Mouse (Mus musculus) frontal cortex, postnatal 25 days (tissue): ENCODE measurements around the gene Kmo.

Experiments
- DNase-seq, 2 experiments: peaks; one replicate each; pipeline ENCODE4 v3.0.0; 2022; ENCODE audit warnings: low spot score in 2 of 2

Kmo gene

DNA sequence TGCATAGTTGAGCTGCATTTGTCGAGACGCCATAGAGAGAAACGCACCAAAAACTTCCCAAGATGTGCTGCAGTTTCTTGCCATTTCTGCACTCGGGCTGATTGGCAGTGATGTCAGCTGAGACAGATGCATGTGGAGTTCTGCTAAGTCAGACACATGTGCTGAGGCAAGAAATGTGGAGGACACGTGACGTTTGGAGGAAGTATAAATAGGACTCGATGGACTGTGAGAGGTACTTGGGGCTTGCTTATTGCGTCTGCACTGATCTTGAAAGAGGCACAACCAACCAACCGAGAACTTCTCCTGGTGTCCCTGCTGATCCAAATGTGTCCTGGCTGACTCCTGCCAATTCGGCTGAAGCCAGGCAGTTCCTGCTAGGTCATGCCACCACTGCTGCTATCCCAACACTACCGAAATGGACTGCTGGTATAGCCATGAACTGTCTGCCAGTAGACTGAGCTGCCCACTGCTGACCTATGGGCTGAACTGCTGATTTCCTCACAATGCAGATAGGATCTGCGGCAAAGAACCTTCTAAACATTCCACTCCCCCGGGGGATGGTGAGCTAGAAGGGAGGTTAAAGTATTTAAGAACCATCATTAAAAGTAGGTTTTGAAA is at the start of gene Kmo:
Kmo (plus strand) TSS at position 568 of the 618 bp plus-strand sequence.
- no peak for DNase-seq

DNA sequence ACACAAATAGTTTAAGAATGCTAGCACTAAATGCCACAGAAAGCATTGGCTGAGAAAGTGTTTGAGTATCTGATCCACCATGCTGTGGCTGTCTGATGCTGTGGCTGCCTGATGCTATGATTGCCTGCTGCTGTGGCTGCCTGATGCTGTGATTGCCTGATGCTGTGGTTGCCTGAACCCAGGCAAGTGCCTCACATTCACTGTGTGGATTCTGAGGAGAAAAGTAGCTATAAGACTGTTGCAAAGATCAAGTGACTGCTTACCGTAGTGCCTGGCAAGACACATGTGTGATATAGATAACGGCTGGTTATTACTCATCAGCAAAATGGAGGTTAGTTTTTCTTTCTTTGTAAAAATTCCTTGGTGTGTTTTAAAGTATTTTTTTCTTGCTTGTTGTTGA is 46.1 kb upstream of the Kmo start:
- no peak for DNase-seq

DNA sequence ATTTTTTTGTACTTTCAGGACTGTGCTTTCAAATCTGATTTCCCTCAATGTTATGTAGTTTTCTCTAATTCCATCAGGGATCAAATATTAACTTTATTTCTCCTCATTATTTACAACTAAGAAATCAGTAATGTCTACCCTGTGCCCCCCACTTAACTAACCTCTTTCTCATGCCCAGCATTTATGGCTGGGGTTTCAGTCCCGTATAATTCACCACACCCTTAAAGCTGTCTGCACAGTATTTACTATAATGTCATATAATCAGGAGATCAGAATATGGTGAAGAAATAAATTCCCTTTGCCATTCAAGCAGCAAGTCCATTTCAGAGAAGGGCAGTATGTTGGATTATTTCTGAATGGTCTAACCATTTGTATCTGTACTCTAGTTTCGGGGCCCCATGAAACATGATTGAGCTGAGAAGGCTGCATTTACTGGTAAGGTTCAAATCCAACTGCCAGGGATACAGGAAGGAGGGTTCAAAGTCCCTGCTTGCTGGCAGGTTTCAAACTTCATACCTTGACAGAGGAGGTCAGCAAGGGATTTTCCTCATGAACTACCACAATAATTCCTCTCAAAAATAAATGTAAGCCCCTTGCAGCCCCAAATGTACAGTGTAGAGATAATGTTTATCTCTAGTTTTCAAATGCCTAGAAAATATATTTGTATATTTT is 41.6 kb upstream of the Kmo start:
- no peak for DNase-seq

DNA sequence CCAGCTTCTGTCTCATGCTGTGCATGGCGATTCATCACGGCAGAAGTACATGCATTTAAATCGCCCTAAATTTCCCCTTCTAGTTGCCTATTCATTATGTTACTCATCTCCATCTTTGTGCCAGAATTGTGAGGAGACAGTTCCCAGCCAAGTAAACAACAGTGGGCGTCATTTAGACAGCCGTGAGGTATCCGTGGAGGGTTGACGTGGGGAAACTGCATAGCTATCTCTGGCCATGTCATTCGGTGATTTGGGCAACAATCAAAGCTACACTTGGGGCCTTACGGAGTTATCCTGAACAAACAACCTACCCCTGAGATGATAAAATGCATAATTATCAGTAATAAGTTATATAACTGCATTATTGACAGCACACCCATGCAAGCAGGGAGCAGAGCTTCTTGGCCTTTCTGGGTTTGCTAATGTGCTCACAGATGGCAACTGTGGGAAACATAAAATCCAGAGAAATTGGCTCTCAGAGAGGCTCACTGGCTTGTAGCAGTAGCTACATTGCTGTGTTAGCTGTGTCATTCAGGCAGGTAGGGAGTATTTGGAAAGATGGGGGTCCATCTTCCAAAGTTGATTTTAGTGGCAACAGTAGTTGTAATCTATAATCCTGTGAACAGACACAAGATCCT is 40.5 kb upstream of the Kmo start:
- DNase-seq = no peak

DNA sequence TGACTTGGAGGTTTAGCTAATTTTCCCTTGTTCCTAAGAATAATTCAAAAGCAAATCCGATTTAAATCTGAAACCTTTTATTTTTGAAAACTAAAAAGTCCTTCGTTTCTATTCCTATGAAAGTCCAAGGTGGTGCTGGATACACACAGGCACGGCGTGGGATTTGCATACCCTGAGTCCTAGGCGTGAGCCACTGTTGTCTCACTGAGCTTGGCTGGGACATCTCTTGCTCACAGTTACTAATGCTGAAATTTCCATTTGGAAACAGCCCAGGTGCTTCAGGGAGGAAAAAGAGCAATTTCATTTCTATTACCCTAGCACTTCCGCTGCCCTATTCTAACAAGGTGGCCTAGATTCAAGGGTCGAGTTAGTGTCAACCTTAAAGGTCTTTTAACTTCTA is 39.8 kb upstream of the Kmo start:
- DNase-seq = no peak

DNA sequence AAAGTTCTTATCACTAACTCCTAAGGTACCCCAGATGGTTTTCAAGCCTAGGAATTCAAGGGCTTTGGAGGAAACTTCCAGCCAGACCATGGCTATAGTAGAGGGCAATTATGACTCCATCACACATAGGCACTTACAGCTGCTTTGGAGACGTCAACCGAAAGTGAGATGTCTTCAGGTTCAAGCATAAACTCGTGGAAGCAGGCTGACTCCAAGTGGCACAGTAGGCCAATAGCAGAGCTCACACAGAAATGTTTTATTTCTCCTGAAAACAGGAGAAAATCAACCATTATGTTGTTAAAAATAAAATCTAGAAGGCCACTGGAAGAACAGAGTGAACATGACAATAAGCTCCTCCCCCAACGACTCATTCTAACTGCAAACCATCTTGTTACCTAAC is 37.4 kb upstream of the Kmo start:
- no peak for DNase-seq

DNA sequence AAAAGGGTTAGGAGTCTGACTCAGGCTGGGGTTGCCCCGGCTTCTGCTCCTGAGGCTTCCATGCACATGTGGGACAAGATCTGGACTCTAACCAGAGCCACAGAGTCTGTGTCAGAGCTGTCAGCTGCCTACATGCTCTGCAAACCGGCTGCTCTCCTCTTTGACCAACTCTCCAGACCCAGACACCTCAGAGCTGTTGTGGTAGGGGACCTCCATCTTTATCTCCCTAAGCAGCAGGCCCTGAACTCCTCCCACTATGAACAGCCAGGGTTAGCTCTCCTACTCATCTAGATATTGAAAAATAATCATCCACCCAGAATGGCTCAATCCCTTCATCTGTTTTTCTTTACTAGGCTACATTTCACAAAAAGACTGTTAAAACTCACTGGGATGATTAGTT is 34.9 kb upstream of the Kmo start:
- no peak for DNase-seq

DNA sequence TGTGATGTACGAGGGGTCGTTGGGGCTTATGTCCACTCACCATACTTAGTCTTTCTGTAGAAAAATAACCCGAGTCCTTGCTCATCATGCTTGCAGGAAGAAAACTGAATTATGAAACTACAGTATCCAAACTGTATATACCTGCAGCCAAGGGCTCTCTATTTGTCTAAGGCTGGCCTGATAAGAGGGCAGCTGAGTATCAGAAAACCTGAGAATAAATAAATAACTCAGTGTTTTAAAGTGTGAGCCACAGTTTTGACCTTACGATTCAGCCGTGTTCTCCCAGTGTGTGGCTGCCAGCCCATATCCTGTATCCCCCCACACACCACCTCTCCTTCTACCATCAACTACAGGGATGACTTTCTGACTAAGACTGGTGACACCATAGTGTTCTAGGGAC is 33.5 kb upstream of the Kmo start:
- DNase-seq = no peak

DNA sequence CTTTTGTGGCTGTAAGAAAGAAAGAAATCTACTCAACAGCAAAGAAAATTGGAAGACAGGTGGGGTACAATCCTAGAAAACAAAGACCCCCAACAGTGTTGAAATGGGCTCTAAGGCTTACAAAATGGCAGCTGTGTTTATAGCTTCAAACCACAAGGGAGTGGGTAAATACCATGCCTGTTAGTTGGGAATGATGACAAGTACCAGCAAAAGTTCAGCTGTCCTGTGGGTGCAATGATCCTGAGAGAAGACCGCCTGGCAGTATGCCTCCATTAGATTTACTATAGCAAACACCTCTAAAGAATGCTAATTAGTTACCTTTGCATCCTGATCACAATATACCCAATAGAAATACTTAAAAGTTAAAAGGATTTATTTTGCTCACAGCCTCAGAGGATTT is 27.3 kb upstream of the Kmo start:
- DNase-seq = no peak

DNA sequence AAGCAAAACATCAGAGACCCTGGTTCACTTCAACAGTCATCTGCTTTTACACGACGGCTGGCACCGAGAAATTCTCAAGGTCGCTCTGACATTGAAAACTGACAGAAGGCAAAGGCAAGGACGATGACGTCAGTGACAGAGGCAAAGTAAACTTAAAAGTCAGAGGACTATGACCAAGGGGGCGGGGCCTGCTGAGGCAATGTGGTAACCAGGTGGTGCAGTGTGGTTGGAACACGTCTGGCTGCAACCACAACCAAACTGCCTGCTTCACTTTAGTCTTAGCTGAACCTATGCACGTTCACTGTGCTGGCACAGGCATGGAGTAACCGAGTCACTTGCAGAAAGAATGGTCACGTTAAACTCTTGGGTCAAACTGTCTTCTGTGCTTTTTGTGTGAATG is 17.9 kb upstream of the Kmo start:
- no peak for DNase-seq

DNA sequence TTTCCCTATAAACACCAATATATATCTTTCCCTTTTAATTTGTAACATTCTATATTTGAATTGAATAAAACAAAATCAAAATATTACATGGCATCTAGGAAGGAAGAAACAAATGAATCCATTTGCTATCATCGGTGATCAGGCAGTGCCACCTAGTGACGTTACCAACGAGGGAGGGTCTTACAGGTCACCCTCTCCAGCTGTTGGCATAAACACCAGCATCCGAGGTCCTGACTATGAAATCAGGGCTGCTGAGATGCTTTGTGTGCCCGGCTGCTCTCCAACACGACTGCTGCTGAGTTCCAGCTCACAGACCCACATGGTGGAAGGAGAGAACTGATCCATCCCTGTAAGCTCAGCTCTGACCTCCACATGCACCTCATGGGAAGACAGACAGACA is 16.8 kb upstream of the Kmo start:
- no peak for DNase-seq

DNA sequence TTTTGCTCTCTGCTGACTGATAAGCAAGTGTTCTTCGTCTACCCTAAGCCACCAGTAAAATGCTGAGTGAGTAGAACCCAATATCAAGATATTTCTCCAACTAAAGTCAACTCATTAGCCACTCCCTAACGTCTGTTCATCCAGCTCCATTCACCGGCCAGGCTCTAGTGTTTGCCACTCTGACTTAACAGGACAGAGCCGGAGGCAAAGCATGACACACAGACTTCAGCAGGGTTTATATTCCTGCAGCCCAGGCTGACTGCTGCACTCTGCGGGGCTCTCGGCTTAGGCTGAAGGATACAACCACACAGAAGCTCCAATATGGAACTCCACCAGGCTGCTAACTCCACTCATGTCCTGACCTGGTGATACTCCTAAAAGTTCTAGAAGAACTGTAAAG is 12.9 kb upstream of the Kmo start:
- DNase-seq = no peak

DNA sequence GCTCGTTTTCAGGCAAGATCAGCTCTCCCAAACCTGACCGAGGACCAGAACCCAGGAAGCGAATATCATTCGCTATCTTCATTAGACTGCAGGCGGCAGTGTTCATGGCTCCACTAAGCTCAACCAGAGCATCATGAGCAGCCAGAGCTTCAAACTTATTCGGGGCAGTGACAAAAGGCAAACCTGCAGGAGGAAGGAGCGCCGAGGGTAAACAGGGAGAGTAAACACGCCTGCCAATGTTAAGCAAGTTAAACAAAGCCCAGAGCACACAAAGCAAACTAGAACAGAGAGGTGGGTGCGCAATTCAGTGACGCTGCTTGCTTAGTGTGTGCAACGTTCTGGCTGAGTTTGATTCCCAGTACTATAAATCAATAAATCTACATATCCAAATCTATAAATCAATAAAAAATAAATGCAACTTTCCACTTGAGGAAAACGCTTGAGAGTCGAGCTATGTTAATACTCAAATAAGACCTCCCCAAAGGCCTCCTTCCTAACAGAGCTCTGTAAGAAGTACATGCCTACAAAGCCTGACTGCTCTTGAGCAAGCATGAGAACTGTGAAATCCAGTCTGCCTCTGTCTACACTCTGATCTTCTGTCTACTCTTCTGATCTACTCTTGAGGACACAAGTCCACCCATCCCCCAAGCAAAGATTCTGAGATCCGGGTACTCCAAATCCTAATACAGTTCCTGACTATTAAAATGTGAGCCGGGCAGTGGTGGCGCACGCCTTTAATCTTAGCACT is 12.2 kb upstream of the Kmo start:
- no peak for DNase-seq

DNA sequence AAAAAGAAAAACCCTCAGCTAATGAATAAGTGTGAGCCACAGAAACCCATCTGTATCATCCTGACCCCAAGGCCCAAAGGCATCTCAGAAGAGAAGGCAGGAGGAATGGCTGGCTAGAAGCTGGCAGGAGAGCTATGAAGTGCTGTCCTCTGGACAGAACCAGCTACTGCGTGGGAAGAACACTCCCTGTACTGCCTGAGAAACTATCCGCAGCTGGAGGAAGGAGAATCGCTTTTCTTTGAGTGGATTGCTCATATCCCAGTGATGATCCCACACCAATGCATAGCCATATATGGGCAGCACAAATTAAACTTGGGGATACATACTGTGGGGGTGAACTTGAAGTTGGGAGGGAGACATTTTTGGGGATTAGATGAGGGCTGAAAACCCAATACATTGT is 11.5 kb upstream of the Kmo start:
- DNase-seq = no peak

DNA sequence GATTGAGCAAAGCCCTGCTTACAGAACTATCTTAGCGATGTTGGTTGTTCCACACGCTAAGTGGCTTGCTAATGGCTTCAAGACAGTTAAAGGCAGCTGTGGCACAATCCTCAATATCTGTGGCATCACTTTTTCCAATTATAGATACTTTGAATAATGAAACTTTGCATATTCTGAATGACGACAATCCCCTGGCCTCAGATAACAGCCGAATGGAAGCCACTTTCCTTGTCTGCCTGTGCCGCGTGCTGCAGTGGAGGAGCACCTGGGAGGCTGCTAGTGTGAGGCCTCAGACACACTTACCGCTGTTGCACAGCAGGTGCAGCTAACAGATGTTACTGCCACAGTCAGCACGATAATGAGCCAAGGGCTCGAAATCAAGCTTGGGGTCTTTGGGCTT is 5.2 kb upstream of the Kmo start:
- DNase-seq = no peak

DNA sequence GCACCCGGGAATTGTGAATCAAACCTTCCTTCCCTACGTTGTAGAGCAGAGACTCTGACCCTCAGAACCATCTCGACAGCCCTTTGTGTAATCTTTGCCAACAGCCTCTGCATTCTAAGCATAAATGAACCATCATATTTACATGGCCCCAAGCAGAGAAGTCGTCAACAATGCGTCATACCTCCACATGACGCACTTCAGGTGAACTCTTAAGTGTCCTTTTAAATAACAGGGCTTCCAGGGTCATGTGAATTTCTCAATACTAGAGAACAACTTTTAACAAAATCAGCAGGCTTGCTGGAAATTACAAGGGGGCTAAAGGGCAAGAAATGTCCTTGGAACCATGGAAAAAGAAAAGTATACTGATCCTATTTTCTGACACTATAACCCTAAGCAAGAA is 3.5 kb downstream of the Kmo start:
- no peak for DNase-seq

DNA sequence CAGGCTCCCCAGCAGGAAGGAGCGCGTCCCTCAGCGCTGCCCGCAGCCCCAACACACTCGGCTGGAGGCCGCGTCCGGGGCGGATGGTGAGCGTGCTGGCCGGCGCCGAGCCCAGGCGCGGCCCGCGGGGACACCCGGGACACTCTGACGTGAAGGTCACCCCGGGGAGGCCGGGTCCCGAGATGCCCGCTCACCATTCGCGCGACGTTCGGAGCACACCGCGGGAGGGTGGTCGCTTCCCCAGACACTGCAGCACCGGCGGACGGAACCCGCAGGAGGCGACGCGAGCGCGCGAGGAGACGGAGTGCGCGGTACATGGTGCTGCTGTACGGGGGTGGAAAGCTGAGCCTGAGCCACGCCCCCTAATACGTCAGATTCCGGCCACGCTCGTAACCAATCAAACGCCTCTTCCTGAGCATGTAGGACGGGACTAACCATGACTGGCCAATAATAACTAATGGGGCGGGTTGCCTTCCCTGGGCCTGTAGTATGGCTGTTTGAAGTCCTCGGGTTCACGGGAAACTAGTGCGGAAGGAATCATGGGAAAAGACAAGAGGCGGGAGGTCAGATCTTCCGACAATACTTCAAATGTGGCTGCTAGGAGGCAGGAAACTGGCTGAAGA is 5.2 kb downstream of the Kmo start, which contains the start of gene Fh1:
Fh1 (minus strand) TSS at position 379 of the 623 bp plus-strand sequence.
- peak; percentile 86 to 89 for DNase-seq

DNA sequence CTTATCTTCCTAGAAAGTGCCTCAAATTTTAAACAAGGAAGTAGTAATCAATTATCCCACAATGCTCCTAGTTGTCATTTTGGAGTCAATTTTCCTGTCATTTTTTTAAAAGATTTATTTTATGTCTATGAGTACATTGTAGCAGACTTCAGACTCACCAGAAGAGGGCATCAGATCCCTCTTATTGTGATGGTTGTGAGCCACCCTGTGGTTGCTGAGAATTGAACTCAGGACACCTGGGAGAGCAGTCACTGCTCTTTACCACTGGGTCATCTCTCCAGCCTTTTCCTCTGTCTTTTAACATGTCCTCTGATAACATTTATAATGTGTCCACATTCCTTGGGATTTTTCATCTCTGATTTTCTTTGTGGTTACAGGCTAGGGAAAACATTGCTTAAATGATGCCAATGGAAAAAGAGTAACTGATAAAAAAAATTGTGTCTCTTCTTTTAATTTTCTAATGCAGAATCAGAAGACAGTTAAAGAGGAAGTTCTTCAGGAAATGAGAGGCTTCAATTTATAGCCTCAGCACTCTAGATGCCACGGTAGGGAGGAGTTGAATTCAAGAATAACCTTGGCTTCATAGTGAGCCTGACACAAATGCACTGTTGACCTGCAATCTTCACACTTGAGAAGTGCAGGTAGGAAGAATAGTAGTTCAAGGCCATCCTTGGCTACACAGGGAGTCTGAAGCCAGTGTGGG is 6.0 kb downstream of the Kmo start:
- DNase-seq = no peak

DNA sequence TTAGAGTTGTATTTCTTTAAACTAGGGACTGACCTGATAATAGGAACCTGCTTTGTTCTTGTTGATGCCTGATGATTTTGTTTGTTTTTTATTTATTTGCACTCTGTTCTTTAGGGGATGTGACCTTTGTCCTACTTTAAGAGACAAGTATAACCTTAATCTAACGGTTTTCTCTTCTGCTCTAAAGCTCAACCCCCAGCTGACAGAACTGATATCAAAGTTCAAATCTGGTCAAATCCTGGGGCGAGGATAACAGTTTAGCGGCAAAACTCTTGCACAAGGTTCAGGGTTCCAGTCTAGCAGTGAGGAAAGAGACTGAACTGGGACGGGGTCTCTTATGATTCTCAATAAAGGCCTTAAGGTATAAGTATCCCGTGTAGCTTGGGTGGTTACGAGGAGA is 9.1 kb downstream of the Kmo start:
- DNase-seq = no peak

DNA sequence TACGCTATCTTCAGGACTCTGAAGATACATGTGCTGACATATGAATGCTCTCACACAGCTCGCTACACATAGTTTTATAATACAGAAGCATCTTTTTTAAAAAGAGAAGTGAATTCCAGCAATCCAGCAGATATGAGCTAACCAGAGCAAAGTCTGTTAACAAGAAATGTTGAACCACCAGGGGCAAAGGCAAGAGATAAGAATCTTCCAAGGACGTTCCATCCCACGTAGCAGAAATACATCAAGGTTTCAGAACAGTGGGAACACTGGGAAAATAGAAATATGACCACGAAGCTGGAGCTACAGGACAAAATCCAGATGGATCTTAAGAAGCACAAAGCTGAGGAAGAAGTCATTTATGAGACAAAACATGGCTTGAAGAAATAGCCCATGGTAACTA is 10.2 kb downstream of the Kmo start:
- no peak for DNase-seq

DNA sequence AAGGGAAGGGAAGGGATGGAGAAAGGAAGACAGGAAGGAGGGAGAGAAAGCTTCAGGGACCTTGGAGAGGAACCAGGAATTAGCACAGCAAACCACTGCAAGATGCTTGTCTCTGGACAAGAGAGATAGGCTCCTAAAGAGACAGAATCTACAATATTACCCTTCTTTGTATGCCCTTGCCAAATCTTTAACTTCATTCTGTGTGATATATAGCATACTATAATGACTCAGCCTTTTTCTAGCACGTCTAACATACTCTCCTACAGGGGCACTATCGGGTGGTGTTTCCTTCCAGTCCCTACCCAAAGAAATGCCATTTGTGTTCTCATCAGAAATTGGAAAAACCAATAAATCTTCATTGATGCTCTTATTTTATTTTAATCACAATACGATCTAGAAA is 10.9 kb downstream of the Kmo start:
- DNase-seq = no peak
